Mouse (Mus musculus) olfactory bulb, adult 2 months (tissue): ENCODE measurements around the gene Erv3. TPM values are rescaled to one million over a fixed set of nuclear protein-coding genes. Genes with fewer than 3 reads are reported as not detected.

Experiments
- H3K27ac ChIP-seq: fragments of 200-500 bp; 2 replicates; pipeline ENCODE4 v1.5.1; 2012; ENCODE audit warnings: low read depth, low read length; ENCODE audit not compliant: insufficient read depth
- H3K4me1 ChIP-seq: fragments of 200-500 bp; 2 replicates; pipeline ENCODE4 v1.6.1; 2012; ENCODE audit warnings: low read length; ENCODE audit not compliant: control insufficient read depth, insufficient read depth
- H3K4me3 ChIP-seq: fragments of 200-500 bp; 2 replicates; pipeline ENCODE4 v1.5.1; 2012; ENCODE audit warnings: mild to moderate bottlenecking, low read depth, low read length, moderate library complexity; ENCODE audit not compliant: insufficient read depth
- CTCF ChIP-seq: fragments of 200-500 bp; IDR thresholded peaks from 2 replicates; pipeline ENCODE4 v1.5.1; 2012; ENCODE audit warnings: low read depth, mild to moderate bottlenecking, low read length, moderate library complexity; ENCODE audit not compliant: insufficient read depth
- POLR2A ChIP-seq: fragments of 200-500 bp; IDR thresholded peaks from 2 replicates; pipeline ENCODE4 v1.6.1; 2012; ENCODE audit warnings: mild to moderate bottlenecking, low read depth, low read length, moderate library complexity; ENCODE audit not compliant: insufficient read depth
- WGBS: fragments of 180-500 bp; shearing (Covaris S2); methylation state at CpG from one replicate; pipeline ENCODE4 v1.1.7; 2018; 5-methylcytosine and 5-hydroxymethylcytosine counted together
- polyA plus RNA-seq: library from polyadenylated mRNA; stranded (reverse); fragments of >200 nt; gene quantifications from 2 replicates; pipeline ENCODE4 v1.2.4, GENCODE M21; 2012; ENCODE audit warnings: low replicate concordance; ENCODE audit not compliant: missing spikeins, insufficient read depth, insufficient read length

The Erv3 gene
- polyA plus RNA-seq, result not detected in 2 replicates

- TF ChIP-seq CTCF (no peak), POLR2A (no peak)
- H3K27ac ChIP-seq, result no peak within 1 kb of the TSS
- H3K4me1 ChIP-seq, result peaks cover 10% of the 10 kb centered on the region
- 92% methylated on average over 5 of the region's 5 CpGs for WGBS
- no peak within 1 kb of the TSS for H3K4me3 ChIP-seq
Observed at GRCm38 (mm10) chr2:131859721-131860120, at the start of gene Erv3. Gene Erv3, minus strand, starts transcription at chr2:131859747.

DNA sequence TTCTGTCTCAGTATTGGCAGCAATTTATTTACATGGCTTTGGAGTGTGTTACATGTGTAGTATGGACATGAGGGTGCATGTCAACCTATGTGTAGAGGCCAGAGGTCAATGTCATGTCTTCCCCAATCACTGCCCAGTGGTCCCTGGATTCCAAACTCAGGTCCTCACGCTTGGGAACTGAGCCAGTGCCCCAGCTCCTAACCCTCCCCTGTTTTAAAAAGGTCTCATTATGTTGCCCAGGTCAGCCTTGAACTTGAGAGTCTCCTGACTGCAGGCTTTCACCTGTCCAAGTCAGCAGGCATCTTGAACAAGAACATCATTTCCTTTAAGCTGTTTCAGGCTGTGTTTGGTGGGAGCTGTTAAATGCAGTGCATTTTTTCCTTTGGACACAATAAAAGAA lies 49.4 kb upstream of the Erv3 start:
- Histone ChIP-seq H3K4me1 (peaks cover 14% of the 10 kb centered on the region), H3K27ac (peak overlapping the region; percentile 75), H3K4me3 (no peak overlapping the region)
- 84% methylated on average over 1 of the region's 1 CpGs for WGBS
- TF ChIP-seq POLR2A (no peak), CTCF (no peak)

DNA sequence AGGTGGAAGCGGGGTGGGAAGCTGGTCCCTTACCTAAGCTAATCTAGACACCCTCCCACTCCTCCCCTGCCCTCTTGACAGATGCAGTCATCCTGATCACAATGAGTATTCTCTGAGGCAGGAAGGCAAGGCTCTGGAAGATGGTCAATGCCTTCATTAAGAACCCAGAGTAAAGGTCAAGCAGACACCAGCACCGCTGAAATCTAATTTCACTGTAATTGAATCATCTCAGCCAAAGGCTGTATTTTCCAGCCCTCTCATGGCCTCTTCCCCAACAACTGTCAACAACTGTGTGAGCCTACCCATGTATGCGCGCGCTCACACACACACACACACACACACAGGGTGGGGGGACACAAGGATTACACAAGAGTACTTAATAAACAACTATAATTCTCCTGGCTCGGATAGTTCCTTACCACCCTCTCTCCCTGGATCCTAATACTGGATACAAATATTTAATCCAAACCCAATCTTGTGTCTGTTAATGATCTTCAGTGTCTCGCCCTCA lies 48.9 kb upstream of the Erv3 start:
- TF ChIP-seq POLR2A (no peak), CTCF (no peak)
- 91% methylated on average over 7 of the region's 7 CpGs for WGBS
- Histone ChIP-seq H3K4me3 (no peak overlapping the region), H3K27ac (no peak overlapping the region), H3K4me1 (peaks cover 14% of the 10 kb centered on the region)

GRCm38 (mm10) chr2:131907311-131907710 lies 47.8 kb upstream of the Erv3 start:
- TF ChIP-seq CTCF (no peak), POLR2A (no peak)
- Histone ChIP-seq H3K4me3 (no peak overlapping the region), H3K27ac (no peak overlapping the region), H3K4me1 (peaks cover 16% of the 10 kb centered on the region)
- whole genome bisulfite sequencing, result 92% methylated on average over 5 of the region's 5 CpGs

DNA sequence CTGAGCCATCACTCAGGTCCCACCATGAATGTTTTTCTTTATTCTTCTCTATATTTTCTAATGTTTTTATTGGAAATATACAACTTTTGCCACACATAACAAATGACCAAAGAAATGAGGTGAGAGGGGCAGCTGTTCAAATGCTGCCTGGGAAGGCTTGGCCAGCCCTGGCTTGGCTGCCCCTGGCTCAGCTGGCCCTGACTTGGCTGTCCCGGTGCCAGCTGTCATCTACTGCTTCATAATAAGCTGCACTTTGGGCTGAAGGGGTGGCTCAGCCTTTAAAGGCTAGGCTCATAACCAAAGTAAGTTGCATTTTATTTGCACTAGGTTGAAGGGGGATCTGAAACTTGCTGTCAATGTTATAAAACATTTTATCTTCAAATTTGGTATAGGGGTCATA lies 47.3 kb upstream of the Erv3 start:
- Histone ChIP-seq H3K4me1 (peaks cover 16% of the 10 kb centered on the region), H3K4me3 (no peak overlapping the region), H3K27ac (no peak overlapping the region)
- WGBS, result 58% methylated on average over 1 of the region's 1 CpGs
- TF ChIP-seq POLR2A (no peak), CTCF (no peak)

DNA sequence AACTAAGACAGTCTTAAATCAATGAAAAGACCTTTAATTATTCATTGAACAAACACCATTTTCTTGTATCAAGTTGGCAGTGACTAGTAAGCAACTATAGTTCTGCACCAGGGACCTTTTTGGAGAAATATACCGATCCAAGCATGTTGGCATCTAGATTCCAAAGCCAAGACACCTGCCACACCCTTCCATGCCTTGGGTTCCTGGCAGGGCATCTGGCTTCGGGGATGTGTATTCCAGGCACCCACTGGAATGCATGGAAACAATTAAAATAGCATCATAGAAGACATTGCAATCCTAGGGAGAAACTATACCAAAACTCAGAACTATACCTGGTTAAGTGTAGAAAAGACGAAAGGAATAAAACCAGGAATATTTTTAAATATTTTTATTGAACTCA lies 46.7 kb upstream of the Erv3 start:
- peaks cover 16% of the 10 kb centered on the region for H3K4me1 ChIP-seq
- no peak overlapping the region for H3K27ac ChIP-seq
- WGBS, result 87% methylated on average over 3 of the region's 3 CpGs
- no peak for TF ChIP-seq CTCF
- no peak for TF ChIP-seq POLR2A
- H3K4me3 ChIP-seq, result no peak overlapping the region

DNA sequence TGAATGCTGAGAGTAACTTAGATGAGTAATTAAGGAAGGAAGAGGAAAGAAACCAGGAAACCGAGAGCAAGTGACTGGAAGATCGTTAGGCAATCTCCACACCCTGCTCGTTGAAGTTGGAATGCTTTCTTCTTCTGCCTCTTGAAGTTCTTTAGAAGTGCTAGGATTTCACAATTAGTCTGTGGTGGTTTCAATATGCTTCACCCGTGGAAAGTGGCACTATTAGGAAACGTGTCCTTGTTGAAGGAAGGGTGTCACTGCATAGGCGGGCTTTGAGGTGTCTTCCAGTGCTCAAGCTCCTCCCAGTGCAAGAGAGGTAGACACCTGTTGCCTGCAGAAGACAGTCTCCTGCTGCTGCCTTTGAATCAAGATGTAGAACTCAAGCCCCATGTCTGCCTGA lies 46.2 kb upstream of the Erv3 start:
- H3K27ac ChIP-seq, result no peak overlapping the region
- 64% methylated on average over 6 of the region's 6 CpGs for WGBS
- no peak overlapping the region for H3K4me3 ChIP-seq
- TF ChIP-seq CTCF (no peak), POLR2A (no peak)
- H3K4me1 ChIP-seq, result peaks cover 16% of the 10 kb centered on the region

GRCm38 (mm10) chr2:131905025-131905424 lies 45.5 kb upstream of the Erv3 start:
- H3K4me3 ChIP-seq, result no peak overlapping the region
- TF ChIP-seq CTCF (no peak), POLR2A (no peak)
- WGBS, result 68% methylated on average over 5 of the region's 5 CpGs
- peaks cover 16% of the 10 kb centered on the region for H3K4me1 ChIP-seq
- no peak overlapping the region for H3K27ac ChIP-seq

GRCm38 (mm10) chr2:131902867-131903266 lies 43.3 kb upstream of the Erv3 start:
- 19% methylated on average over 8 of the region's 8 CpGs for WGBS
- peaks cover 12% of the 10 kb centered on the region for H3K4me1 ChIP-seq
- no peak overlapping the region for H3K4me3 ChIP-seq
- H3K27ac ChIP-seq, result peak overlapping the region; percentile 20; the same call in 1 of the 2 replicates
- TF ChIP-seq CTCF (no peak), POLR2A (no peak)

DNA sequence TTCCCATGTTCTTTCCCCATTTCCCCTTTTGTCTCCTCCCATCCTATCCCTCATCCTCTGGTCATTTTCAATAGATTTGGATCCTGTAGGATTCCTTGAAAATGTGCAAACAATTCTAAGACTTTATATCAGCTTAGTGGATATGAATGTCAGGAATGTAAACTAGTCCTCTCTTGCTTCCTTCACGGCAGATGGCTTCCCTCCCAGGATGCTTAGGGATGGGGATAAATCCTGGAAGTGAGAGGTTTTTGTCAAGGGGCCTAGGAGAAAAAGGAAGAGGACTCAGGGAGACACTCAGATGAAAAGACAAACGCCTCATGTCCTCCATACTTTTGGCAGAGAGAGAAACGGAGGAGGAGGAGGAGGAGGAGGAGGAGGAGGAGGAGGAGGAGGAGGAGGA lies 42.9 kb upstream of the Erv3 start:
- 25% methylated on average over 3 of the region's 3 CpGs for WGBS

More for the DNA sequence above, 42.9 kb upstream of the Erv3 start:
- Histone ChIP-seq H3K27ac (no peak overlapping the region), H3K4me1 (peaks cover 12% of the 10 kb centered on the region), H3K4me3 (no peak overlapping the region)
- TF ChIP-seq CTCF (no peak), POLR2A (no peak)
